ENCODE assay signal across 12 mouse cellular contexts in genomic region chr14:17900414-17900795, GRCm38 (mm10).
DNase-seq lines count a peak whose midpoint lies in the region; ATAC-seq lines count a peak whose summit lies in the region.
"Had no signal": no experiment of that assay in that cellular context is flagged by ENCODE, and none has a peak within 500 bp of the region (broad histone marks: within the 10 kb centered on the region; RNA-seq: fewer than 3 reads in every experiment).

No protein-coding gene starts in this region.

- no peak overlapping the region for H3K4me3 ChIP-seq in hindbrain, embryonic 16.5 days (ENCODE audit: low read length)
- H3K4me3 ChIP-seq: neural tube, embryonic 12.5 days had no signal

- H3K9ac ChIP-seq in hindbrain, embryonic 16.5 days (ENCODE audit: low read depth, low read length), result no peak overlapping the region
- H3K9ac ChIP-seq: neural tube, embryonic 12.5 days had no signal

- no peaks in the 10 kb centered on the region for H3K36me3 ChIP-seq in hindbrain, embryonic 16.5 days (ENCODE audit: control insufficient read depth, insufficient read depth, low read length)
- H3K36me3 ChIP-seq: G1E; neural tube, embryonic 12.5 days had no signal

- no peaks in the 10 kb centered on the region for H3K9me3 ChIP-seq in hindbrain, embryonic 16.5 days (ENCODE audit: control insufficient read depth, low read length)
- H3K9me3 ChIP-seq: G1E; neural tube, embryonic 12.5 days had no signal

- WGBS in hindbrain, embryonic 16.5 days, result 30% methylated on average over 3 of the region's 3 CpGs

- no peaks in the 10 kb centered on the region for H3K27me3 ChIP-seq in hindbrain, embryonic 16.5 days (replicated peaks; ENCODE audit: control insufficient read depth, insufficient read depth, low read length)
- H3K27me3 ChIP-seq: neural tube, embryonic 12.5 days had no signal

- H3K4me2 ChIP-seq in hindbrain, embryonic 16.5 days (ENCODE audit: low read length), result no peak overlapping the region
- H3K4me2 ChIP-seq: neural tube, embryonic 12.5 days had no signal

- no peak overlapping the region for H3K27ac ChIP-seq in hindbrain, embryonic 16.5 days (ENCODE audit: low read depth, low read length)
- H3K27ac ChIP-seq: neural tube, embryonic 12.5 days had no signal

- intact Hi-C loops in left cerebral cortex, postnatal 4 days (cut with DNase I), result no loop called here

- peak; percentile 38 for DNase-seq in left cerebral cortex, postnatal 4 days
- DNase-seq in left cerebral cortex, adult 8-10 months (ENCODE audit: low spot score in 2 of 2), result no peak
- peak; percentile 44 to 57 for DNase-seq in cerebellum, postnatal 25 days
- no peak for DNase-seq in right cerebral cortex, adult 18-20 months
- DNase-seq in ovary, postnatal 14 days (ENCODE audit: low spot score), result no peak
- DNase-seq in thymus, postnatal 0 days (ENCODE audit: low spot score), result no peak
- DNase-seq: B cell, adult 2 months; kidney, postnatal 4 days had no signal

- peak; percentile 64; the same call in 1 of the 2 replicates for ATAC-seq in cerebellum, adult (ENCODE audit: insufficient number of reproducible peaks, low FRiP score, low TSS enrichment)
- ATAC-seq in hindbrain, embryonic 16.5 days, result peak; percentile 86

- H3K4me1 ChIP-seq in hindbrain, embryonic 16.5 days (ENCODE audit: control insufficient read depth, insufficient read depth, low read depth, low read length), result no peaks in the 10 kb centered on the region
- H3K4me1 ChIP-seq: neural tube, embryonic 12.5 days had no signal

Comparison
In these comparisons a context has a peak if more than half of its experiments do, and no peak if none do; other contexts are left out.
1. DNase-seq: peak in left cerebral cortex, postnatal 4 days (single experiment) and cerebellum, postnatal 25 days (2 of 2); none in left cerebral cortex, adult 8-10 months (0 of 2), right cerebral cortex, adult 18-20 months (single experiment), ovary, postnatal 14 days (single experiment) and thymus, postnatal 0 days (single experiment).